Mouse (Mus musculus): ENCODE data around the gene Chst14. TPM values are rescaled to one million over a fixed set of nuclear protein-coding genes. Genes with fewer than 3 reads are reported as not detected.
A peak's percentile ranks its signal among the peaks of the same experiment; 100 is the strongest.

The Chst14 gene
- total and polyA plus RNA-seq, 3 experiments = 1.2 to 4.9 (median 2.5) TPM

DNA sequence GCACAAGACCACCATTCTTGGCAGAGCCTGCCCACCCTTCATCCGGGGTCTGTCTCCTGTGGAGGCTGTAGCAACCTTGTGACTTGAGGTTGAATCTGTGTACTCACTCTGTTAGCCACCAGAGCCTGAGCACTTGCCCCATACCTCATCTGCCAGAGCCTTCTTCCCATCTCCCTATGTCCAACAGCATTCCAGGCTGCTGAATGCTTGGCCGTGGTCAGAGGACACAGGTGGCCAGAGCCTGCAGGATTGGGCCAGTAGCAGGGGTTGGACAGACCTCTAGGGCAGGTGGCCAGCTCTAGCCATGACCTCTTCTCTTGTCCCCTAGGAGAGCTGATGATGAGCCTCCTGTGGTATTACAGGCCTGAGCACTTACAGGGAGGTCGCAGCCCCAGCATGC lies 5.9 kb upstream of the Chst14 start:
- Histone ChIP-seq H3K36me3 (replicated peaks) (peaks cover 97% of the 10 kb centered on the region), H3K4me1 (ENCODE audit: insufficient read depth, low read depth, low read length) (peaks cover 42% of the 10 kb centered on the region), H3K27me3 (ENCODE audit: insufficient read depth, low read length) (no peaks in the 10 kb centered on the region), H3K9me3 (replicated peaks) (no peaks in the 10 kb centered on the region), H3K4me3 (ENCODE audit: low read depth, low read length) (no peak overlapping the region)
- DNase-seq (ENCODE audit: low spot score) = no peak
- ATAC-seq (ENCODE audit: extremely low read depth, insufficient number of reproducible peaks, low FRiP score, poor library complexity, severe bottlenecking) = no peak
- TF ChIP-seq GATA2 (IDR thresholded peaks at IDR 0.05; ENCODE audit: borderline replicate concordance, low read depth, low read length) = no peak
- no peak for TF ChIP-seq GATA1 (IDR thresholded peaks at IDR 0.05; ENCODE audit: borderline replicate concordance, low read length)
- TF ChIP-seq POLR2AphosphoS5 (IDR thresholded peaks at IDR 0.05; ENCODE audit: insufficient replicate concordance, low read depth, low read length) = no peak
- no peak for TF ChIP-seq CTCF (IDR thresholded peaks at IDR 0.05; ENCODE audit: low read depth, low read length)
- no peak for TF ChIP-seq TAL1 (conservative IDR thresholded peaks at IDR 0.05; ENCODE audit: low read depth, low read length)

DNA sequence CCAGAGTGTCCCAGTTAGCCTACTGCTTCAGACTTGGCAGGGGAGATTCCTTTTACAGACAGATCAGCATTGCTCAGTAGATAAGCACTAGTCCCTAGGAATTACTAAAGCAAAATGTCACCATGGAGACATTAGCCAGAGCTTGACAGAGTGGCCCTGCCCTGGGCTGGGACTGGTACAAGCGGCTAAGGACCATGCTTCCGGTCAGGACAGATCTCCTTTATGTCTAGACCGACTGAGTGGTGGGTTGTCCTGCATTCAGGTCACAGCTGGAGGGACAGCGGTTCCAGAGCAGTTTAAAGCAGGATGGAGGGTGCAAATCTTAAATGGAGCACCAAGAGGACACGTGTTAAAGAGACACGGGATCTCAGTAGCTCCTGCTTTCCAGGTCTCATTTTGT lies 344 bp upstream of the Chst14 start:
- Histone ChIP-seq H3K4me1 (ENCODE audit: insufficient read depth, low read depth, low read length) (peaks cover 38% of the 10 kb centered on the region), H3K36me3 (replicated peaks) (peaks cover 74% of the 10 kb centered on the region), H3K9me3 (replicated peaks) (no peaks in the 10 kb centered on the region), H3K4me3 (ENCODE audit: low read depth, low read length) (peak overlapping the region; percentile 77), H3K27me3 (ENCODE audit: insufficient read depth, low read length) (no peaks in the 10 kb centered on the region)
- no peak for ATAC-seq (ENCODE audit: extremely low read depth, insufficient number of reproducible peaks, low FRiP score, poor library complexity, severe bottlenecking)
- no peak for DNase-seq (ENCODE audit: low spot score)
- TF ChIP-seq CTCF (IDR thresholded peaks at IDR 0.05; ENCODE audit: low read depth, low read length) (no peak), GATA1 (IDR thresholded peaks at IDR 0.05; ENCODE audit: borderline replicate concordance, low read length) (no peak), GATA2 (IDR thresholded peaks at IDR 0.05; ENCODE audit: borderline replicate concordance, low read depth, low read length) (no peak), TAL1 (conservative IDR thresholded peaks at IDR 0.05; ENCODE audit: low read depth, low read length) (no peak), POLR2AphosphoS5 (IDR thresholded peaks at IDR 0.05; ENCODE audit: insufficient replicate concordance, low read depth, low read length) (no peak)

DNA sequence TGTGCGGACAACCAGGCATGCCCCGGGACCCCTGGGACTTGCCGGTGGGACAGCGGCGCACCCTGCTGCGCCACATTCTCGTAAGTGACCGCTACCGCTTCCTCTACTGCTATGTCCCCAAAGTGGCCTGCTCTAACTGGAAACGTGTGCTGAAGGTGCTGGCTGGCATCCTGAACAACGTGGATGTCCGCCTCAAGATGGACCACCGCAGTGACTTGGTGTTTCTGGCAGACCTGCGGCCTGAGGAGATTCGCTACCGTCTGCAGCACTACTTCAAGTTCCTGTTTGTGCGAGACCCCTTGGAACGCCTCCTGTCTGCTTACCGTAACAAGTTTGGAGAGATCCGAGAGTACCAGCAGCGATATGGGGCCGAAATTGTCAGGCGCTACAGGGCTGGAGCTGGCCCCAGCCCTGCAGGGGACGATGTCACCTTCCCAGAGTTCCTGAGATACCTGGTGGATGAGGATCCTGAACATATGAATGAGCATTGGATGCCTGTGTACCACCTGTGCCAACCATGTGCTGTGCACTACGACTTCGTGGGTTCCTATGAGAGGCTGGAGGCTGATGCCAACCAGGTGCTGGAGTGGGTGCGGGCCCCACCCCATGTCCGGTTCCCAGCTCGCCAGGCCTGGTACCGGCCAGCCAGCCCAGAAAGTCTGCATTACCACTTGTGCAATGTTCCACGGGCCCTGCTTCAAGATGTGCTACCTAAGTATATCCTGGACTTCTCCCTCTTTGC lies 873 bp downstream of the Chst14 start:
- TF ChIP-seq TAL1 (conservative IDR thresholded peaks at IDR 0.05; ENCODE audit: low read depth, low read length) (no peak), POLR2AphosphoS5 (IDR thresholded peaks at IDR 0.05; ENCODE audit: insufficient replicate concordance, low read depth, low read length) (no peak), GATA2 (IDR thresholded peaks at IDR 0.05; ENCODE audit: borderline replicate concordance, low read depth, low read length) (no peak), CTCF (IDR thresholded peaks at IDR 0.05; ENCODE audit: low read depth, low read length) (no peak), GATA1 (IDR thresholded peaks at IDR 0.05; ENCODE audit: borderline replicate concordance, low read length) (no peak)
- no peaks in the 10 kb centered on the region for H3K27me3 ChIP-seq (ENCODE audit: insufficient read depth, low read length)
- H3K4me1 ChIP-seq (ENCODE audit: insufficient read depth, low read depth, low read length) = peaks cover 36% of the 10 kb centered on the region
- ATAC-seq (ENCODE audit: extremely low read depth, insufficient number of reproducible peaks, low FRiP score, poor library complexity, severe bottlenecking) = no peak
- H3K36me3 ChIP-seq (replicated peaks) = peaks cover 61% of the 10 kb centered on the region
- no peak for DNase-seq (ENCODE audit: low spot score)
- no peaks in the 10 kb centered on the region for H3K9me3 ChIP-seq (replicated peaks)
- peak overlapping the region; percentile 77 for H3K4me3 ChIP-seq (ENCODE audit: low read depth, low read length)

DNA sequence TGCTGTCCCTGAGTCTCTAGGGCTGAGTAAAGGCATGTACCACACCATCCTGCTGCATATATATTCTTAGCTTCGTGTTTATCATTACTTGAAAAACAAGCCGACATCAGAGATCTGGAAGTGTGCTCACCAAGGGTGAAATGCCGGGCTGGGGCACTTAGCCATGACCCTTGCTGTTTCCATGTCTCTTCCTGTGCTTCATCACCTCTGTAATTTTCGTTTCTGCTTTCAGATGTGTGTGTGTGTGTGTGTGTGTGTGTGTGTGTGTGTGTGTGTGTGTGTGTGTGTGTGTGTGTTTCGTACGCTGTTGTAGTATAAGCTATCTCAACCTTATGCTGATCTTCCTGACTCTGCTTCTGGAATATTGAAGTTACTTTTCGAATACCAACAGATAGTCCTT lies 15.0 kb downstream of the Chst14 start:
- DNase-seq (ENCODE audit: low spot score) (no peak), ATAC-seq (ENCODE audit: extremely low read depth, insufficient number of reproducible peaks, low FRiP score, poor library complexity, severe bottlenecking) (no peak)

GRCm38 (mm10) chr2:118943232-118943631 lies 16.9 kb downstream of the Chst14 start:
- Histone ChIP-seq H3K27me3 (ENCODE audit: insufficient read depth, low read length) (peaks cover 8% of the 10 kb centered on the region), H3K4me3 (ENCODE audit: low read depth, low read length) (no peak overlapping the region), H3K36me3 (replicated peaks) (no peaks in the 10 kb centered on the region), H3K4me1 (ENCODE audit: insufficient read depth, low read depth, low read length) (peaks cover 8% of the 10 kb centered on the region), H3K9me3 (replicated peaks) (peaks cover 5% of the 10 kb centered on the region)
- DNase-seq (ENCODE audit: low spot score) = no peak
- no peak for ATAC-seq (ENCODE audit: extremely low read depth, insufficient number of reproducible peaks, low FRiP score, poor library complexity, severe bottlenecking)
- TF ChIP-seq TAL1 (conservative IDR thresholded peaks at IDR 0.05; ENCODE audit: low read depth, low read length) (no peak), GATA1 (IDR thresholded peaks at IDR 0.05; ENCODE audit: borderline replicate concordance, low read length) (no peak), CTCF (IDR thresholded peaks at IDR 0.05; ENCODE audit: low read depth, low read length) (no peak), POLR2AphosphoS5 (IDR thresholded peaks at IDR 0.05; ENCODE audit: insufficient replicate concordance, low read depth, low read length) (no peak), GATA2 (IDR thresholded peaks at IDR 0.05; ENCODE audit: borderline replicate concordance, low read depth, low read length) (no peak)

More for the DNA sequence above, 15.0 kb downstream of the Chst14 start:
- no peak for TF ChIP-seq TAL1 (conservative IDR thresholded peaks at IDR 0.05; ENCODE audit: low read depth, low read length)
- no peak for TF ChIP-seq CTCF (IDR thresholded peaks at IDR 0.05; ENCODE audit: low read depth, low read length)
- no peak for TF ChIP-seq GATA2 (IDR thresholded peaks at IDR 0.05; ENCODE audit: borderline replicate concordance, low read depth, low read length)
- TF ChIP-seq POLR2AphosphoS5 (IDR thresholded peaks at IDR 0.05; ENCODE audit: insufficient replicate concordance, low read depth, low read length) = no peak
- TF ChIP-seq GATA1 (IDR thresholded peaks at IDR 0.05; ENCODE audit: borderline replicate concordance, low read length) = no peak
- Histone ChIP-seq H3K9me3 (replicated peaks) (peaks cover 5% of the 10 kb centered on the region), H3K4me1 (ENCODE audit: insufficient read depth, low read depth, low read length) (peaks cover 12% of the 10 kb centered on the region), H3K27me3 (ENCODE audit: insufficient read depth, low read length) (peaks cover 5% of the 10 kb centered on the region; the same call in 1 of the 2 replicates), H3K4me3 (ENCODE audit: low read depth, low read length) (no peak overlapping the region), H3K36me3 (replicated peaks) (no peaks in the 10 kb centered on the region)

GRCm38 (mm10) chr2:118948818-118949217 lies 22.5 kb downstream of the Chst14 start:
- Histone ChIP-seq H3K27me3 (ENCODE audit: insufficient read depth, low read length) (peaks cover 10% of the 10 kb centered on the region), H3K4me1 (ENCODE audit: insufficient read depth, low read depth, low read length) (peaks cover 22% of the 10 kb centered on the region), H3K36me3 (replicated peaks) (no peaks in the 10 kb centered on the region), H3K9me3 (replicated peaks) (no peaks in the 10 kb centered on the region; the same call in 1 of the 2 replicates), H3K4me3 (ENCODE audit: low read depth, low read length) (no peak overlapping the region)
- ATAC-seq (ENCODE audit: extremely low read depth, insufficient number of reproducible peaks, low FRiP score, poor library complexity, severe bottlenecking) = no peak
- TF ChIP-seq GATA2 (IDR thresholded peaks at IDR 0.05; ENCODE audit: borderline replicate concordance, low read depth, low read length) (no peak), POLR2AphosphoS5 (IDR thresholded peaks at IDR 0.05; ENCODE audit: insufficient replicate concordance, low read depth, low read length) (no peak), GATA1 (IDR thresholded peaks at IDR 0.05; ENCODE audit: borderline replicate concordance, low read length) (no peak), TAL1 (conservative IDR thresholded peaks at IDR 0.05; ENCODE audit: low read depth, low read length) (no peak), CTCF (IDR thresholded peaks at IDR 0.05; ENCODE audit: low read depth, low read length) (no peak)
- DNase-seq (ENCODE audit: low spot score) = no peak
